Mouse (Mus musculus) ES-Bruce4 (cell line): ENCODE results near the gene Slc25a36.

Source experiments
- CTCF ChIP-seq: IDR thresholded peaks from one replicate; pipeline ENCODE4 v1.8.1; 2011; ENCODE audit warnings: low read depth, low read length
- EP300 ChIP-seq: IDR thresholded peaks from 2 replicates; pipeline ENCODE4 v1.6.1; 2011; ENCODE audit warnings: low read depth, low read length; ENCODE audit not compliant: insufficient read depth
- POLR2A ChIP-seq: IDR thresholded peaks from one replicate; pipeline ENCODE4 v1.8.1; 2011; ENCODE audit warnings: low read length; ENCODE audit not compliant: insufficient read depth

DNA sequence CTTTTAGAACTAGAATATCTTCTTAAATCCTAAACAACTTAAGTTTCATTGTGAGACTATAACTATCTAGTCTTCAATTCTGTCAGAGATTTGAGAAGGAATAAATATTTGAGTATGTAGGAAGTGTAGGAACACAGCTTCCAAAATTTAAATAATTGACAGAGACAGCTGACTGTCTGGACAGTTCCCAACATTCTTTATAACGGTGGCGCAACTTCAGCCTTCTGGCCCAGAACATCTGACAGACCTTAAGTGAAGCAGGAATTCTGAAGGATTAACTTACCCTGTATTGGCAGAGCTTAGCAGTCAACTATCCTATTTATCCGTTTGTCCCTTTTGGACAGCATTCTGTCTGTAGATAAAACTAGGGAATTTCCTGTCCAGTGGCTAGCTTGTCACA is 47.5 kb upstream of the Slc25a36 start:
- TF ChIP-seq POLR2A: no peak
- TF ChIP-seq EP300: no peak
- TF ChIP-seq CTCF: no peak
